Comparison of ENCODE assay signal across 8 mouse cellular contexts in genomic region chr15:99251626-99252380, GRCm38 (mm10). TPM values are rescaled to one million over a fixed set of nuclear protein-coding genes. Genes with fewer than 3 reads are reported as not detected.
DNase-seq lines count a peak whose midpoint lies in the region; ATAC-seq and TF ChIP-seq lines count a peak whose summit lies in the region.

TSS of gene Mcrs1 (minus strand) at chr15:99251961.

- no peaks in the 10 kb centered on the region for H3K27me3 ChIP-seq in kidney, embryonic 14.5 days (ENCODE audit: control insufficient read depth, insufficient read depth, low read length)
- H3K27me3 ChIP-seq in limb, embryonic 15.5 days = no peaks in the 10 kb centered on the region

- no peak; the same call in 1 of the 2 replicates for TF ChIP-seq POLR2A in bone marrow macrophage, adult 2 months (IDR thresholded peaks at IDR 0.05; ENCODE audit: borderline replicate concordance, low read depth, low read length)
- peak; percentile 8; the same call in 1 of the 2 replicates for TF ChIP-seq POLR2A in embryonic fibroblast, embryonic 13.5 days (IDR thresholded peaks at IDR 0.05; ENCODE audit: low read depth, low read length)

- no peak for TF ChIP-seq CTCF in bone marrow macrophage, adult 2 months (IDR thresholded peaks at IDR 0.05; ENCODE audit: low read depth, low read length)
- TF ChIP-seq CTCF in embryonic fibroblast, embryonic 13.5 days (IDR thresholded peaks at IDR 0.05; ENCODE audit: borderline replicate concordance, insufficient read depth, low read length) = no peak

- H3K4me1 ChIP-seq in bone marrow macrophage, adult 2 months (ENCODE audit: control insufficient read depth, insufficient read depth, low read length) = peaks cover 15% of the 10 kb centered on the region
- peaks cover 5% of the 10 kb centered on the region for H3K4me1 ChIP-seq in embryonic fibroblast, embryonic 13.5 days (ENCODE audit: control insufficient read depth, insufficient read depth, low read length)
- H3K4me1 ChIP-seq in kidney, embryonic 14.5 days (ENCODE audit: control insufficient read depth, insufficient read depth, low read length) = peaks cover 29% of the 10 kb centered on the region
- peaks cover 15% of the 10 kb centered on the region; the same call in 1 of the 2 replicates for H3K4me1 ChIP-seq in limb, embryonic 15.5 days

- ATAC-seq in kidney, embryonic 14.5 days (ENCODE audit: low FRiP score, low TSS enrichment) = peak; percentile 91
- ATAC-seq in limb, embryonic 15.5 days (ENCODE audit: insufficient number of reproducible peaks, low FRiP score, low TSS enrichment, low read depth) = peak; percentile 95

- H3K9ac ChIP-seq in kidney, embryonic 14.5 days (ENCODE audit: low read depth, low read length) = peak within 1 kb of the TSS; percentile 74
- peak within 1 kb of the TSS; percentile 37 for H3K9ac ChIP-seq in limb, embryonic 15.5 days

- peak within 1 kb of the TSS; percentile 76 for H3K4me3 ChIP-seq in bone marrow macrophage, adult 2 months (ENCODE audit: insufficient read depth, low read length)
- H3K4me3 ChIP-seq in embryonic fibroblast, embryonic 13.5 days (ENCODE audit: insufficient read depth, low read length) = peak within 1 kb of the TSS; percentile 75
- peak within 1 kb of the TSS; percentile 69 for H3K4me3 ChIP-seq in kidney, embryonic 14.5 days (ENCODE audit: low read length)
- peak within 1 kb of the TSS; percentile 70 for H3K4me3 ChIP-seq in limb, embryonic 15.5 days

- peak within 1 kb of the TSS; percentile 60 for H3K4me2 ChIP-seq in kidney, embryonic 14.5 days (replicated peaks; ENCODE audit: low read depth, low read length)
- peak within 1 kb of the TSS; percentile 73 for H3K4me2 ChIP-seq in limb, embryonic 15.5 days

- WGBS in kidney, embryonic 14.5 days = under 1% methylated on average over 52 of the region's 52 CpGs
- under 1% methylated on average over 52 of the region's 52 CpGs for WGBS in limb, embryonic 15.5 days

- H3K9me3 ChIP-seq in kidney, embryonic 14.5 days (ENCODE audit: control insufficient read depth, low read length) = no peaks in the 10 kb centered on the region
- H3K9me3 ChIP-seq in limb, embryonic 15.5 days = no peaks in the 10 kb centered on the region

- DNase-seq in A20 (ENCODE audit: low read depth, low spot score) = peak; percentile 99
- DNase-seq in heart, adult 9 months (ENCODE audit: low spot score in 2 of 2) = peak; percentile 98 to 99
- DNase-seq in monocyte, adult 2 months (ENCODE audit: low read depth in 1 of 2, low spot score in 2 of 2) = peak; percentile 95 to 96
- DNase-seq in spleen, postnatal 36 days (ENCODE audit: low spot score in 2 of 2) = peak; percentile 93 to 97

- peak within 1 kb of the TSS; percentile 96 for H3K27ac ChIP-seq in bone marrow macrophage, adult 2 months (ENCODE audit: insufficient read depth, low read depth, low read length)
- peak within 1 kb of the TSS; percentile 96 for H3K27ac ChIP-seq in embryonic fibroblast, embryonic 13.5 days (ENCODE audit: insufficient read depth, low read length)
- H3K27ac ChIP-seq in kidney, embryonic 14.5 days (ENCODE audit: low read depth, low read length) = peak within 1 kb of the TSS; percentile 98
- peak within 1 kb of the TSS; percentile 98 for H3K27ac ChIP-seq in limb, embryonic 15.5 days

- H3K36me3 ChIP-seq in kidney, embryonic 14.5 days (ENCODE audit: control insufficient read depth, insufficient read depth, low read length) = peaks cover 21% of the 10 kb centered on the region
- H3K36me3 ChIP-seq in limb, embryonic 15.5 days = peaks cover 27% of the 10 kb centered on the region

RNA-seq across cellular contexts. Expression of gene Mcrs1, which starts in this region (rescaled TPM):
- polyA plus RNA-seq in bone marrow macrophage, adult 2 months (2012; ENCODE audit: insufficient read depth, insufficient read length, missing spikeins) = 29.4 and 29.9 TPM in 2 replicates
- polyA plus RNA-seq in embryonic fibroblast, embryonic 13.5 days (2011; ENCODE audit: insufficient read length, low read depth, missing spikeins) = 24.7 and 37.2 TPM in 2 replicates
- 180 and 182 TPM in 2 replicates for polyA plus RNA-seq in kidney, embryonic 14.5 days (2014; fragmentation: Nextera tagmentation; extraction: Ambion mirVana)
- 114 and 129 TPM in 2 replicates for polyA plus RNA-seq in limb, embryonic 15.5 days (2015; fragmentation: Nextera tagmentation; extraction: Ambion mirVana)

Comparison
In these comparisons a context has a peak if more than half of its experiments do, and no peak if none do; other contexts are left out.
1. Peak in every context shown above with its lines: DNase-seq, ATAC-seq, H3K4me3 ChIP-seq and H3K27ac ChIP-seq.